Mouse (Mus musculus) ES-E14 (cell line): ENCODE data around the gene B3gntl1.

ENCODE experiments used
- CHD2 ChIP-seq: IDR thresholded peaks from 2 replicates; pipeline ENCODE4 v1.6.1; 2014; ENCODE audit warnings: mild to moderate bottlenecking, low read depth, low read length, inconsistent platforms
- HCFC1 ChIP-seq: IDR thresholded peaks from 2 replicates; pipeline ENCODE4 v1.6.1; 2012; ENCODE audit warnings: low read length, inconsistent platforms, borderline replicate concordance; ENCODE audit not compliant: insufficient read depth
- ZC3H11A ChIP-seq: IDR thresholded peaks from 2 replicates; pipeline ENCODE4 v1.6.1; 2012; ENCODE audit warnings: low read depth, mild to moderate bottlenecking, inconsistent platforms, low read length, borderline replicate concordance
- ZNF384 ChIP-seq: IDR thresholded peaks from 2 replicates; pipeline ENCODE4 v1.6.1; 2012; ENCODE audit warnings: low read depth, low read length, inconsistent platforms

DNA sequence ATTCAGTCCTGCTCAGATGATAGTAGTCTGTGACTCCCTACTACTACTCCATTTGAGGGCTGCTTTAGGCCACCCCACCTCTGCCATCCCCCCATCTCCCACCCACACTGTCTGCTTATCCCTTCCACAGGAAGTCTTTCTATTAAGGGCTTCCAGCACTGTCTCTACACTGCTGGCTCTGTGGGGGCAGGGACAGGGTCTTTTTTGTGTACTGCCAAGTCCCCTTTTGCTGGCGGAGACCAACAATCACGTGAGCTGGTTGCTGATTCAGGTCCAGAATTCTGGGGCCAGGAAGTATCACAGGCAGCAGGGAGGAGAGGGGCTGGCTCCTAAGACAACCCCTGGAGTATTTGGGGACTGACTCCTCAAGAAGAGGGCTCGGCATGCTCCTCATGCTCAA is 10.3 kb upstream of the B3gntl1 start:
- TF ChIP-seq ZC3H11A (no peak), HCFC1 (no peak), CHD2 (no peak), ZNF384 (no peak)
